Mouse (Mus musculus): ENCODE data around the gene Fam129c.

Fam129c gene

DNA sequence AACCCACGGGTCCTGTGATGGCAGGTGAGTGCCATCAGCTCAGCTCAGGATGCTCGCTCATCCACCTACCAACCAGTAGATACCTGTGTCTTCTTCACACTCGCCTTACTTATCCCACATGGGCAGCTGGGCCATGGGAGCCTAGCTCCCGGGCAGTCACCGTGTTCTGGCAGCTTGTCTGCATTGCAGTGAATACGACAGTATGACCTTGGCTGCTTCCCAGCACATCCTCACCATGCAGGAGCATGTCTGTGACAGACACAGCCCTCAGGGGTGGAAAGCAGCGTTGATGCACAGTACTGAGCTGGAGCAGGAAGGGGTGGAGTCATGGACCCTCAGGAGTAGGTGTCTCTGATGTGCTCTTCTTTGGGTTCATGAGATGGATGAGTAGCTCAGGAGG, 23.0 kb upstream of the Fam129c start:
- no peak for DNase-seq (ENCODE audit: low spot score)

GRCm38 (mm10) chr8:71575020-71575419, 22.4 kb upstream of the Fam129c start:
- DNase-seq (ENCODE audit: low spot score) = no peak

DNA sequence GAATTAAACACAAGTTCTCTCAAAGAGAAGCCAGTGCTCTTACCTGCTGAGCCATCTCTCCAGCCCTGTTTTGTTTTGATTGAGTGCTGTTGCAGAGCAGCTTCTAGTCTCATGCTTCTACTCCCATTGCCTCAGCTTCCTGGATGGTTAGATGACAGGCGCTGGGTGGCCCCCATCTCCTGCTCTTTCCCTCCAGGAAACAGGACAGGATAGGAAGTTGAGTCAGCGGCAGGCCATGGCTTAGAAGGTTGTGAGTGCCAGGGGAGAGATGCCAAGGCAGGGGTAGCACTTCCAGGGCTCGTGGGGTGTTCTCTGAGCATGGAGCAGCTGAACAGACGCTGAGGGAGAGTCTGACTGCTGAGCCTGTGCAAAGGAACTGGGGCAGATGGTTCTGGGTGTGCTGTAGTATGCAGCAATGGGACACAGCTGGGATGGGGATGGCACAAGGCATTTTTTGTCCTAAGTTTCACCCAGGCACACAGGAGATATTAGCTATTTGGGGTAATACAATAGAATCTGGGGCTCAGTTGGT, 19.5 kb upstream of the Fam129c start:
- no peak for DNase-seq (ENCODE audit: low spot score)

DNA sequence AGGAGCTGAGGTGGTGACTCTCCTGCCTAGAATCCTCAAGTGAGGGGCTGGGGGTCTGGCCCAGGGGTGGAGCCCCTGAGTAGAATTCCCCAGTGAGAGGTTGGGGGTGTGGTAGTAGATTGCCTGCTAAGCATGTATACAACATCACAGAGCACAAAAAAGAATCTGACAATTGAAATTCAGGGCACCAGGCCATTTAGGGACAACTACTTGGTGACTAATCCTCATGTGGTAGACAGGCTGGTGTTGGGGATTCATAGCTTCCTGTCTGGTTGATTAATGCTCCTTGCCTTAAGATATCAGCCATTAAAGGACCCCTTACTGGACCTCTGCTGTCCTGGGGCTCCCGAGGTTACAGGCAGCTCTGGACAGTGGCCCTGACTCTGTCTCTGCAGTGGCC, 18.4 kb upstream of the Fam129c start:
- DNase-seq (ENCODE audit: low spot score) = no peak

DNA sequence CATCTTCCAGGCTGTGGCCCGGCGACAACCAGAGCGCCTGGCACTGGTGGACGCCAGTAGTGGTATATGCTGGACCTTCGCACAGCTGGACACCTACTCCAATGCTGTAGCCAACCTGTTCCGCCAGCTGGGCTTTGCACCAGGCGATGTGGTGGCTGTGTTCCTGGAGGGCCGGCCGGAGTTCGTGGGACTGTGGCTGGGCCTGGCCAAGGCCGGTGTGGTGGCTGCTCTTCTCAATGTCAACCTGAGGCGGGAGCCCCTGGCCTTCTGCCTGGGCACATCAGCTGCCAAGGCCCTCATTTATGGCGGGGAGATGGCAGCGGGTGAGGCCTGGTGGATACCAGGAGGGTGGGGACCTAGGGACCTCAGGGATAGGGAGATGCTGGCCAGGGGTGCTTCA, 18.0 kb upstream of the Fam129c start:
- DNase-seq (ENCODE audit: low spot score) = no peak

GRCm38 (mm10) chr8:71580201-71580600, 17.2 kb upstream of the Fam129c start:
- no peak for DNase-seq (ENCODE audit: low spot score)

DNA sequence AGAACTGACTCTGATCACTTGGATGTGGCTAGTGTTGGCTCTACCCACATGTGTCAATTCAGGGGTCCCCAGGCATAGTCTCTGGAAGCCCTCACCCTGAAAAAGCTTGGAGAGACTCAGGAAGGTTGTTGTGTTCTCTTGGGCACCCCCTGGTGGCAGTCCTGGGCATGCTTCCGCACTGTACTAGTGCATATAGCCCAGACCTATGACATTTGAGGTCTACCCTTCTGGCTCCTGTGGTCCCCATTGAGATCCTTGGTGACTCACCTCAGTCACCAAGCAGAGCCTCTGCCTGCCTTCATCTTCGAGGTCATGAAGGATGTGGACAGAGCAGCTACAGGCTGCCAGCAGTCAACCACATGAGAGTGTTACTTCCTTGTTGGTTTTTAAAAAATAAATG, 10.6 kb upstream of the Fam129c start:
- peak; percentile 42 for DNase-seq (ENCODE audit: low spot score)

GRCm38 (mm10) chr8:71588762-71589161, 8.7 kb upstream of the Fam129c start:
- DNase-seq (ENCODE audit: low spot score) = no peak

GRCm38 (mm10) chr8:71591017-71591416, 6.4 kb upstream of the Fam129c start:
- no peak for DNase-seq (ENCODE audit: low spot score)

DNA sequence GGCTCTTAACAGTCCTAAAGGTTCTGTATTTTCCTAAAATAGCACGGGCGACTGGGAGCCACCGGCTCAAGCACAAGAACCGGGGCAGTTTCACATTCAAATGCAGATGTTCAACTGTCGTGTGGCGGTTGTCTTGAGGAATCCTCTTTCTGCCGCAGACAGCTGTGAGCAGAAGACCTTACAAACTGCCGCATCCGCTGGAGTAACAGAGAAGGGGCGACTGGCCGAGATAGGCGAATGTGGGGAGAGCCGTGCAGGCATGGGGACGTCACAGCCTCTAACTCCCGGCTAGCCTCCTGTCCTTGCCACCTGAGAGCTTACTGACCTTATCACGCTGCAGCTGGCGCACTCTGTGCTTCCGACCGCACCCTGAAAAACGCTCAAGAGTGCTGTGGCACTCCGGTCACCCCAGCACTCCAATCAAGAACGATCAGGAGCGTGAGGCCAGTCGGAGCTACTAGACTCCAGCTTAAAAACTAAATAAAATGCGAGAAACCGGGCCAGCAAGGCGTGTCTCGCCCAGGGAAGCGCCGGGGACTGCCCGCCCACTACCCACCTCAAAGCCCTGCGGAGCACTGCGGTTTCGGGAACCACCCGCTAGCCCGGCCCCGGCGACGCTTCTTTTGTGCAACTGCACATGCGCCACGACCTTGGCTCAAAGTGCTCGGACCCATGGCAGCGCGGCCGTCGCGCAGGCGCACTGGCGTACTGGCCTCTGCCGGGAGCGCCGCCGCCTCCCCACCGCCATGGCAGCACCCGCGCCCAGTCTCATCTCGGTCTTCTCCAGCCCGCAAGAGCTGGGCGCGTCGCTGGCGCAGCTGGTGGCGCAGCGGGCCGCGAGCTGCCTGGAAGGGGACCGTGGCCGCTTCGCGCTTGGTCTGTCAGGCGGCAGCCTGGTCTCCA, 5.7 kb upstream of the Fam129c start, which contains the start of gene Pgls:
Gene Pgls, plus strand, starts transcription at position 706 of the 903 bp plus-strand sequence.
- peak; percentile 96 for DNase-seq (ENCODE audit: low spot score)

DNA sequence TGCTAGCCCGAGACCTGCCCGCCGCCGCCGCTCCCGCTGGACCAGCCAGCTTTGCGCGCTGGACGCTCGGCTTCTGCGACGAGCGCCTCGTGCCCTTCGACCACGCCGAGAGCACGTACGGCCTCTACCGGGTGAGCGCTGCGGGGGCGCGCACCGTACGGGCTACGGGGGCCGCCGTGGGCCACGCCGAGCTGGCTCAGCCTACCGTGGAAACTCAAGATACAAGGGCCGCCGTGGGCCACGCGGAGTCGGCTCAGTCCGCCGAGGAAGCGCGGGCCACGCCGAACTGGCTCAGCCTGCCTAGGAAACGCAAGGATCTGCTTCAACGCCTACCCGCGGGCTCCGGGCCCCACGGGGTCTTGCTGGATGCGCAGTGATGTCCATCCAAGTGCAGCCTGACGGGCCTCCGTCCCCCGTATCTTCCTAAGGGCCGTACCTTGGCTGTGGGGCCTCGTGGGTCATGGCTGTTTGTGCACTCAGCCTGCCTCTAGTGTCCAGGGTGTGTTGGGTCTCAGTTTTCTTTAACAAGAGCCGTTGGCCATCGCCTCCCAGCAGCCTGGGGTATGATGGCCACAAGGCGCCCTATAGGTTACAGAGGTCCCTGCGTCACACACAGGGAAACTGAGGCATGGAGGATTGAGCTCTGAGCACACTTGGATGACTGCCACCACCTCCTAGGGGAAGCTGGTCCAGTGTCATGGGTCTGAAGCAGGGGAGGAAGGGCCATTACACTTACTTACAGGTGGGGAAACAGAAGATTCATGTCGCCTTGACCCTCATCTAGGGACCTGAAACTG, 4.9 kb upstream of the Fam129c start:
- DNase-seq (ENCODE audit: low spot score) = peak; percentile 73

DNA sequence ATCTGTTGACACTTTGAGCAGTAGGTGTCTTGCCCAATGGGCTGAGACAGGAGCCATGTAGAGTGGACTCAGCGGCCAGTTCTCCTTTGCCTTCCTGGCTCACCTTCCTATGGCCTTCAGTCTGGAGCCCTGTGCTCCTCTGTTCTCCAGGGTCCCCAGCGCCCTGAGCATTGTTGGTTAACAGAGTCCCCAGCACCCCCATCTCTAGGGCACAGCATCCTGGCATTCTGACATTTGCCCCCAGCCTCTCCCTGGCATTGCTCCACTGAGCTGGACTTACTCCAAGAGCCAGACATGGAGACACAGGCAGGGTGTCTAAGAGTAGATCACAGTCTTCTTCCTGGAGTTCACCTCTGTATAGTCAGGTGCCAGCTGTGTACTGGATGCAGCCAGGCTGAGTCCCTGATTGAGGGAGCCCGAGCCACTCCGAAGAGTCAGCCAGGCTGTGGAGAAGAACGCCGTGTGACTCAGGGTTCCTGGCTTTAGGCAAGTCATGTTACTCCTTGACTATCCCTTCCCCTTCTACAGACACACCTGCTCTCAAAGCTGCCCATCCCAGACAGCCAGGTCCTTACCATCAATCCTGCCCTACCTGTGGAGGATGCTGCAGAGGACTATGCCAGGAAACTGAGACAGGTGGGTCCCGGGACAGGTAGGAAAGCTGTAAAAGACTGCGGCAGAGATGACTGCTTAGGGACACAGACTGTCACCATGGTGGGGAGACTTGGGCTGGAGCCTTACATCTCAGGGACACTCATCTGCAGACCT, 3.7 kb upstream of the Fam129c start:
- no peak for DNase-seq (ENCODE audit: low spot score)

- no peak for DNase-seq (ENCODE audit: low spot score)
Measured at GRCm38 (mm10) chr8:71594324-71594722, 3.1 kb upstream of the Fam129c start.

DNA sequence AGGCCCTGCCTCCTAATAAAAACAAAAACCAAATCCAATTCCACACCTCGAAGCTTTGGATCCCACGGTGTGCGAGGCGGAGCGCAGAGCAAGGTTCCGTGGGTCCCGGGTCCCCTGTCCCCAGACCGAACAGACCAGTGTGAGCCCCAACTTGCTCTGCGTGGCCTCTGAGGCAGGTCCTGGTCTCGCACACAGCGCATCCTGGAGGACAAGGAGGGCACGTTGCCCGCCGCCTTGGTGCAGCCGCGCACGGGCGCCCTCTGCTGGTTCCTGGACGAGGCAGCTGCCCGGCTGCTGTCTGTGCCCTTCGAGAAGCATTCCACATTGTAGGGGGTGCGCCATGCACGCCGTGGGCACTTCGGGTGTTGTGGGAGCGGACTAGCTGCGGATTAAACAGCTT, 1.6 kb upstream of the Fam129c start:
- peak; percentile 89 for DNase-seq (ENCODE audit: low spot score)

GRCm38 (mm10) chr8:71596384-71596783, 1.1 kb upstream of the Fam129c start:
- no peak for DNase-seq (ENCODE audit: low spot score)

DNA sequence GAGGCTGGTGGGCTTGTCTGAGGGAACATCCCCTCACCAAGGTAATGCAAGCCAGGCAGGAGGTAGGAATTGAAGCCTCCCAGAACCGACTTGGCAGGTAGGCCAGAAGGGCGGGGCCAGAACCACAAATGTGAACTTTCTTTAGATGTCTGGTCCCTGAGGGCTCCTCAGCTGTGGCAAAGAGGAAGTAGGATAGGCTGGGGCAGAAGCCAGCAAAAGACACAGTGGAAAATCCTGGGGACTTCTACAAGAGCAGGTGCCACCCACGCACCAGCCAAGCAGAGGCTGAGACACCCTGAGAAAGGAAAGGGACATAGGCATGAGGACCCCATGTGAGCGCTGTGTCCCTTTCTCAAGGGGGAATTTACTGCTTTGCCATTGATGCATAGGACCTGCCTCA, 650 bp upstream of the Fam129c start:
- DNase-seq (ENCODE audit: low spot score) = no peak

- DNase-seq (ENCODE audit: low spot score) = no peak
Measured at GRCm38 (mm10) chr8:71598375-71598774, 927 bp downstream of the Fam129c start.

GRCm38 (mm10) chr8:71598841-71599240, 1.4 kb downstream of the Fam129c start:
- no peak for DNase-seq (ENCODE audit: low spot score)

- no peak for DNase-seq (ENCODE audit: low spot score)
Measured at GRCm38 (mm10) chr8:71601939-71602665, 4.7 kb downstream of the Fam129c start.

GRCm38 (mm10) chr8:71602666-71603334, 5.4 kb downstream of the Fam129c start:
- peak; percentile 88 for DNase-seq (ENCODE audit: low spot score)

DNA sequence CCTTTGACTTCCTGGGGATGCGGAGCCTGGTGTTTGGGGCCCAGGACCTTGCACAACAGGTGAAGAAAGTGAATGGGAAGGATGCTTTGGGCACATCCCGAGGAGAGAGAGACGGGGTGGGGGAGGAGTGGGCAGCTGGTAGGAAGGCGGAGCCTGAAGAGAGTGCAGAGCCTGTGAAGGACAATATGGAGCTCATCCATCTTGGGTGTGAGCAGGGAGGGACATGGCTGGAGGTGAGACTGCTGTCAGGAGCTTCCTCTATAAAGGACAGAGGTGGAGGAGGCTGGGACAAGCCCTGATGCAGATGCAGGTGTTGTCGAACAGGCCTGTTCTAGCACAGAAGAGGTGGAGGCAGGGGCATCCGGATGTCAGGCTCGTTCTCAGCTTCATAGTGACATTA, 6.6 kb downstream of the Fam129c start:
- no peak for DNase-seq (ENCODE audit: low spot score)

Data from urinary bladder, postnatal 14 days (tissue).